Mouse (Mus musculus) MEL (cell line): ENCODE data around the gene Ino80b.

Experiments used
- CTCF ChIP-seq, 3 experiments: IDR thresholded peaks in 2 of 3; conservative IDR thresholded peaks in 1 of 3; 2 replicates each; pipeline ENCODE4 v1.5.1; 2011 to 2012; ENCODE audit warnings: low read length in 3 of 3, low read depth in 2 of 3, mild to moderate bottlenecking in 2 of 3, improper control_type of control experiment in 1 of 3, inconsistent platforms in 1 of 3, mixed read lengths in 1 of 3, moderate library complexity in 1 of 3; ENCODE audit not compliant: control insufficient read depth in 1 of 3, insufficient read depth in 1 of 3, poor library complexity in 1 of 3, severe bottlenecking in 1 of 3
- GATA1 ChIP-seq: IDR thresholded peaks from 2 replicates; pipeline ENCODE4 v1.6.1; 2011; ENCODE audit warnings: low read depth, low read length, improper control_type of control experiment
- POLR2A ChIP-seq, 2 experiments: IDR thresholded peaks; 2 replicates each; pipeline ENCODE4 v1.6.1; 2011 to 2012; ENCODE audit warnings: low read length in 2 of 2, mild to moderate bottlenecking in 2 of 2, control low read depth in 1 of 2, improper control_type of control experiment in 1 of 2, low read depth in 1 of 2, moderate library complexity in 1 of 2; ENCODE audit not compliant: control insufficient read depth in 1 of 2, insufficient read depth in 1 of 2, poor library complexity in 1 of 2
- TCF12 ChIP-seq: IDR thresholded peaks from 2 replicates; pipeline ENCODE4 v1.6.1; 2014; ENCODE audit warnings: low read depth, mild to moderate bottlenecking, inconsistent platforms, low read length, improper control_type of control experiment, moderate library complexity

DNA sequence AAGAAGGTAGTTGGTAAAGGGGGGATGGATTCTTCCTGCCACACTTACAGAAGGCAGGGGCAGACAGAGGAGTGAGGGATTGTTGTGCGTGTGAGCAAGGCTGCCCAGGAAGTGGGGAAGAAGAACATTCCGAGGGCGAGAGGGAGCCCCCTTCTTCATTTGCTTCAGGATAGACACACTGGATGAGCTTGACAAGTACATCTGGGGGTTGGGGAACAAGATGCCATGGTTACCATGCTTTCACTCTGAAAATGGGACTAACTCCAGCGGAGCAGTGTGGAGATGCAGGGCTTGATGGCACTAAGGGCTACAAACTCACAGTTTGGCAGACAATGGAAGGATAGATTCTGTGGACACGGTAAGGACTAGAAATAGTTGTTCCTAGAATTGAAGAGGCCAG lies 45.8 kb upstream of the Ino80b start:
- TF ChIP-seq GATA1 (no peak), TCF12 (no peak), CTCF (IDR thresholded peaks at IDR 0.05 in 2 of 3, conservative IDR thresholded peaks at IDR 0.05 in 1 of 3; ENCODE audit: control insufficient read depth in 1 of 3, insufficient read depth in 1 of 3, low read depth in 2 of 3, low read length in 3 of 3, poor library complexity in 1 of 3, severe bottlenecking in 1 of 3) (no peak), POLR2A (IDR thresholded peaks at IDR 0.05; ENCODE audit: control insufficient read depth in 1 of 2, insufficient read depth in 1 of 2, low read depth in 1 of 2, low read length in 2 of 2, poor library complexity in 1 of 2) (no peak)
